Mouse (Mus musculus) spleen, adult 2 months (tissue): Measurements from ENCODE around the gene Spata20.

ENCODE experiments used
- CTCF ChIP-seq: fragments of 200-500 bp; IDR thresholded peaks from 2 replicates; pipeline ENCODE4 v1.5.1; 2011; ENCODE audit warnings: mild to moderate bottlenecking, inconsistent platforms; ENCODE audit not compliant: insufficient read depth, insufficient read length, insufficient replicate concordance; ENCODE audit errors: extremely low read depth
- POLR2A ChIP-seq: fragments of 200-500 bp; IDR thresholded peaks from 2 replicates; pipeline ENCODE4 v1.6.1; 2011; ENCODE audit warnings: low read depth, low read length, inconsistent platforms

- TF ChIP-seq CTCF = no peak
- no peak for TF ChIP-seq POLR2A
Measured at GRCm38 (mm10) chr11:94444829-94445228, 41.1 kb downstream of the Spata20 start.
